Mouse (Mus musculus) lung, adult 10 weeks (tissue): ENCODE measurements around the gene Tab3. TPM values are rescaled to one million over a fixed set of nuclear protein-coding genes. Genes with fewer than 3 reads are reported as not detected.

Experiments used
- polyA plus RNA-seq: library from polyadenylated mRNA; stranded (reverse); fragments of 350-450 nt; fragmentation: Illumina TruSeq; extraction: RNeasy Lipid Tissue Mini Kit (QIAGEN cat#74804); gene quantifications from one replicate; pipeline ENCODE4 v1.2.3, GENCODE M21; 2014; ENCODE audit warnings: low read depth, low replicate concordance; ENCODE audit not compliant: insufficient read depth

The Tab3 gene
- polyA plus RNA-seq, result 2.0 TPM

GRCm38 (mm10) chrX:85573532-85574181, at the start of gene Tab3:
TSS of gene Tab3 (plus strand) at chrX:85574022.

Other genes with a start within 250 kb of the Tab3 start
- gene Gk, start 202.8 kb downstream of the Tab3 start, polyA plus RNA-seq, result 4.4 TPM